ENCODE assay signal across 15 mouse cellular contexts in genomic region chr3:85551352-85551751, GRCm38 (mm10). TPM values are rescaled to one million over a fixed set of nuclear protein-coding genes. Genes with fewer than 3 reads are reported as not detected.
DNase-seq lines count a peak whose midpoint lies in the region; ATAC-seq and TF ChIP-seq lines count a peak whose summit lies in the region.
"Had no signal": no experiment of that assay in that cellular context is flagged by ENCODE, and none has a peak within 500 bp of the region (broad histone marks: within the 10 kb centered on the region; RNA-seq: fewer than 3 reads in every experiment).

No protein-coding gene starts in this region.

- no peaks in the 10 kb centered on the region for H3K36me3 ChIP-seq in embryonic facial prominence, embryonic 13.5 days
- no peaks in the 10 kb centered on the region for H3K36me3 ChIP-seq in embryonic facial prominence, embryonic 10.5 days (replicated peaks)
- H3K36me3 ChIP-seq in heart, postnatal 0 days (replicated peaks; ENCODE audit: control insufficient read depth, insufficient read depth, low read length), result no peaks in the 10 kb centered on the region
- H3K36me3 ChIP-seq: liver, embryonic 13.5 days had no signal

- 0 out of 2 replicates have a peak overlapping the region, but pooled peaks have one; percentile 8 for H3K27ac ChIP-seq in embryonic facial prominence, embryonic 13.5 days
- H3K27ac ChIP-seq in embryonic facial prominence, embryonic 10.5 days (replicated peaks), result no peak overlapping the region
- H3K27ac ChIP-seq in heart, postnatal 0 days (ENCODE audit: low read depth), result peak overlapping the region; percentile 88
- H3K27ac ChIP-seq: liver, embryonic 13.5 days had no signal

- H3K9me3 ChIP-seq in embryonic facial prominence, embryonic 13.5 days, result no peaks in the 10 kb centered on the region
- no peaks in the 10 kb centered on the region for H3K9me3 ChIP-seq in embryonic facial prominence, embryonic 10.5 days
- no peaks in the 10 kb centered on the region for H3K9me3 ChIP-seq in heart, postnatal 0 days (replicated peaks; ENCODE audit: control insufficient read depth, low read length)
- H3K9me3 ChIP-seq: liver, embryonic 13.5 days had no signal

- no peak overlapping the region for H3K4me2 ChIP-seq in embryonic facial prominence, embryonic 13.5 days
- H3K4me2 ChIP-seq in heart, postnatal 0 days (ENCODE audit: low read depth, low read length), result no peak overlapping the region
- H3K4me2 ChIP-seq: liver, embryonic 13.5 days had no signal

- no peak for DNase-seq in embryonic facial prominence, embryonic 10.5 days (ENCODE audit: low spot score)
- peak; percentile 59 for DNase-seq in layer of hippocampus, adult 9-11 months
- DNase-seq in layer of hippocampus, postnatal 36 days, result no peak
- DNase-seq in MN1 (ENCODE audit: low spot score), result peak; percentile 77
- no peak for DNase-seq in heart, postnatal 0 days (ENCODE audit: low spot score)
- DNase-seq in urinary bladder, adult 2 months (ENCODE audit: low spot score), result no peak
- DNase-seq in right cerebral cortex, postnatal 25 days, result no peak
- DNase-seq: cerebellum, adult 9-10 months; kidney, adult 11 months; kidney, postnatal 25 days; liver, embryonic 13.5 days; right cerebral cortex, postnatal 14 days; thymus, postnatal 36 days had no signal

- 61% methylated on average over 2 of the region's 2 CpGs for WGBS in embryonic facial prominence, embryonic 13.5 days
- WGBS in embryonic facial prominence, embryonic 10.5 days, result 78% methylated on average over 2 of the region's 2 CpGs
- WGBS in heart, postnatal 0 days, result 31% methylated on average over 2 of the region's 2 CpGs

- H3K4me3 ChIP-seq in embryonic facial prominence, embryonic 13.5 days, result no peak overlapping the region
- H3K4me3 ChIP-seq in embryonic facial prominence, embryonic 10.5 days, result no peak overlapping the region
- H3K4me3 ChIP-seq in heart, postnatal 0 days (ENCODE audit: low read depth, low read length), result no peak overlapping the region
- H3K4me3 ChIP-seq: liver, embryonic 13.5 days had no signal

- no peak overlapping the region for H3K9ac ChIP-seq in embryonic facial prominence, embryonic 13.5 days
- no peak overlapping the region for H3K9ac ChIP-seq in heart, postnatal 0 days (replicated peaks; ENCODE audit: low read depth, low read length)
- H3K9ac ChIP-seq: liver, embryonic 13.5 days had no signal

- TF ChIP-seq CTCF in heart, postnatal 0 days (IDR thresholded peaks at IDR 0.05; ENCODE audit: low read depth), result no peak

- no peak for ATAC-seq in embryonic facial prominence, embryonic 13.5 days (ENCODE audit: insufficient number of reproducible peaks, insufficient read depth, low FRiP score, low TSS enrichment, low read depth)
- peak; percentile 68 for ATAC-seq in heart, postnatal 0 days (ENCODE audit: insufficient read depth, low read depth)
- ATAC-seq: lung, postnatal 0 days had no signal

- H3K27me3 ChIP-seq in embryonic facial prominence, embryonic 13.5 days, result no peaks in the 10 kb centered on the region
- H3K27me3 ChIP-seq in embryonic facial prominence, embryonic 10.5 days (replicated peaks; ENCODE audit: low read depth, poor library complexity, severe bottlenecking), result no peaks in the 10 kb centered on the region
- H3K27me3 ChIP-seq in heart, postnatal 0 days (ENCODE audit: control insufficient read depth, insufficient read depth, low read length), result no peaks in the 10 kb centered on the region
- H3K27me3 ChIP-seq: liver, embryonic 13.5 days had no signal

- TF ChIP-seq EP300 in heart, postnatal 0 days (IDR thresholded peaks at IDR 0.05; ENCODE audit: low read depth), result peak; percentile 89

- peaks cover 11% of the 10 kb centered on the region for H3K4me1 ChIP-seq in embryonic facial prominence, embryonic 13.5 days
- H3K4me1 ChIP-seq in embryonic facial prominence, embryonic 10.5 days, result no peaks in the 10 kb centered on the region
- peaks cover 25% of the 10 kb centered on the region for H3K4me1 ChIP-seq in heart, postnatal 0 days (ENCODE audit: control insufficient read depth, insufficient read depth)
- H3K4me1 ChIP-seq: liver, embryonic 13.5 days had no signal

RNA-seq across cellular contexts. Expression of gene Gatb, which starts 22.6 kb away (rescaled TPM):
- polyA plus RNA-seq in embryonic facial prominence, embryonic 13.5 days (2015; fragmentation: Nextera tagmentation; extraction: Ambion mirVana), result 19.9 and 22.5 TPM in 2 replicates
- 26.8 and 28.3 TPM in 2 replicates for polyA plus RNA-seq in embryonic facial prominence, embryonic 10.5 days (2016; fragmentation: Nextera tagmentation; extraction: Ambion mirVana)
- 10 to 100 TPM; 20.0 to 24.3 TPM for total RNA-seq in layer of hippocampus, postnatal 36 days (2021)
- total RNA-seq in heart, postnatal 0 days (2014; rRNA removed; ENCODE audit: low replicate concordance), result 27.9 and 123 TPM in 2 replicates
- 40.3 and 45.3 TPM in 2 replicates for polyA plus RNA-seq in heart, postnatal 0 days (2015; fragmentation: Nextera tagmentation; extraction: Ambion mirVana)
- 7.9 and 8.8 TPM in 2 replicates for polyA plus RNA-seq in urinary bladder, adult 2 months (2012; rRNA removed)

Comparison
In these comparisons a context has a peak if more than half of its experiments do, and no peak if none do; other contexts are left out.
1. DNase-seq: peak in layer of hippocampus, adult 9-11 months (single experiment) and MN1 (single experiment); none in embryonic facial prominence, embryonic 10.5 days (single experiment), layer of hippocampus, postnatal 36 days (0 of 2), heart, postnatal 0 days (single experiment), urinary bladder, adult 2 months (single experiment) and right cerebral cortex, postnatal 25 days (single experiment).